Mouse (Mus musculus) C2C12 (cell line): Measurements from ENCODE around the gene Glcci1. TPM values are rescaled to one million over a fixed set of nuclear protein-coding genes. Genes with fewer than 3 reads are reported as not detected.

Experiments
- H3K27me3 ChIP-seq: one replicate; pipeline ENCODE4 v1.6.1; 2011; ENCODE audit not compliant: control insufficient read depth, insufficient read depth, insufficient read length
- H3K36me3 ChIP-seq: one replicate; pipeline ENCODE4 v1.6.1; 2011; ENCODE audit not compliant: control insufficient read depth, insufficient read depth
- H3K4me3 ChIP-seq: one replicate; pipeline ENCODE4 v1.5.1; 2011; ENCODE audit warnings: mild to moderate bottlenecking, control low read depth; ENCODE audit not compliant: poor library complexity, insufficient read depth, severe bottlenecking
- H3K79me2 ChIP-seq: one replicate; pipeline ENCODE4 v1.6.1; 2011; ENCODE audit not compliant: control insufficient read depth, insufficient read depth
- H3K79me3 ChIP-seq: one replicate; pipeline ENCODE4 v1.6.1; 2011; ENCODE audit warnings: low read depth, control low read depth
- H3ac ChIP-seq: one replicate; pipeline ENCODE3; 2011; ENCODE audit warnings: low read depth; ENCODE audit not compliant: control insufficient read depth, insufficient read length
- CEBPB ChIP-seq: IDR thresholded peaks from one replicate; pipeline ENCODE4 v1.6.1; 2011; ENCODE audit warnings: low read depth, mild to moderate bottlenecking, control low read depth, moderate library complexity
- CTCF ChIP-seq: IDR thresholded peaks from one replicate; pipeline ENCODE4 v1.5.1; 2011; ENCODE audit not compliant: control insufficient read depth, insufficient read depth, insufficient read length
- FOSL1 ChIP-seq: IDR thresholded peaks from one replicate; pipeline ENCODE4 v1.8.0; 2011; ENCODE audit warnings: mild to moderate bottlenecking, low read length; ENCODE audit not compliant: poor library complexity, insufficient read depth, severe bottlenecking
- MAX ChIP-seq: IDR thresholded peaks from one replicate; pipeline ENCODE4 v1.6.1; 2011; ENCODE audit warnings: mild to moderate bottlenecking, control low read depth
- MYOD1 ChIP-seq: IDR thresholded peaks from one replicate; pipeline ENCODE4 v1.6.1; 2011; ENCODE audit warnings: low read depth; ENCODE audit not compliant: control insufficient read depth, insufficient read length
- MYOG ChIP-seq: IDR thresholded peaks from one replicate; pipeline ENCODE4 v1.6.1; 2011; ENCODE audit not compliant: control insufficient read depth, insufficient read length; ENCODE audit errors: extremely low read depth
- USF1 ChIP-seq: IDR thresholded peaks from one replicate; pipeline ENCODE4 v1.6.1; 2011; ENCODE audit warnings: low read depth, mild to moderate bottlenecking, control low read depth, moderate library complexity
- polyA plus RNA-seq: library from polyadenylated mRNA; unstranded; fragments of >200 nt; fragmentation: generic; extraction: Trizol; gene quantifications from one replicate; pipeline ENCODE4 v1.2.1, GENCODE M21; 2012; ENCODE audit warnings: missing spikeins

Glcci1 gene
- polyA plus RNA-seq, 1 experiment, result 0.54 TPM

GRCm38 (mm10) chr6:8628715-8629267 lies 119.4 kb downstream of the Glcci1 start:
- Histone ChIP-seq H3K4me3 (no peak overlapping the region), H3K79me2 (no peaks in the 10 kb centered on the region), H3ac (no peak overlapping the region), H3K36me3 (no peaks in the 10 kb centered on the region), H3K27me3 (no peaks in the 10 kb centered on the region), H3K79me3 (no peaks in the 10 kb centered on the region)
- no peak for TF ChIP-seq CTCF
- TF ChIP-seq MYOD1, result no peak
- no peak for TF ChIP-seq FOSL1
- TF ChIP-seq USF1, result no peak

GRCm38 (mm10) chr6:8630531-8630930 lies 121.1 kb downstream of the Glcci1 start:
- H3K79me2 ChIP-seq, result no peaks in the 10 kb centered on the region
- TF ChIP-seq USF1 (no peak), MYOG (no peak), CEBPB (no peak), MAX (no peak), CTCF (no peak), FOSL1 (no peak), MYOD1 (no peak)
- no peaks in the 10 kb centered on the region for H3K79me3 ChIP-seq
- H3ac ChIP-seq, result no peak overlapping the region
- no peaks in the 10 kb centered on the region for H3K27me3 ChIP-seq
- H3K4me3 ChIP-seq, result no peak overlapping the region
- no peaks in the 10 kb centered on the region for H3K36me3 ChIP-seq

- TF ChIP-seq CEBPB (no peak), MYOD1 (no peak), USF1 (no peak), CTCF (no peak), MAX (no peak), MYOG (no peak), FOSL1 (no peak)
- H3ac ChIP-seq, result no peak overlapping the region
- H3K79me2 ChIP-seq, result no peaks in the 10 kb centered on the region
- no peaks in the 10 kb centered on the region for H3K36me3 ChIP-seq
- no peaks in the 10 kb centered on the region for H3K27me3 ChIP-seq
- no peaks in the 10 kb centered on the region for H3K79me3 ChIP-seq
- H3K4me3 ChIP-seq, result no peak overlapping the region
These were observed 122.0 kb downstream of the Glcci1 start for GRCm38 (mm10) chr6:8631362-8631761.

- no peaks in the 10 kb centered on the region for H3K36me3 ChIP-seq
- no peak overlapping the region for H3ac ChIP-seq
- no peak overlapping the region for H3K4me3 ChIP-seq
- no peaks in the 10 kb centered on the region for H3K27me3 ChIP-seq
- H3K79me2 ChIP-seq, result no peaks in the 10 kb centered on the region
- TF ChIP-seq FOSL1, result no peak
- no peak for TF ChIP-seq MYOG
- TF ChIP-seq CTCF, result no peak
- TF ChIP-seq MYOD1, result no peak
- TF ChIP-seq MAX, result no peak
- no peak for TF ChIP-seq CEBPB
- no peak for TF ChIP-seq USF1
- H3K79me3 ChIP-seq, result no peaks in the 10 kb centered on the region
These were observed 122.7 kb downstream of the Glcci1 start for GRCm38 (mm10) chr6:8631986-8632632.

GRCm38 (mm10) chr6:8632701-8633100 lies 123.3 kb downstream of the Glcci1 start:
- Histone ChIP-seq H3ac (no peak overlapping the region), H3K79me3 (no peaks in the 10 kb centered on the region)
- TF ChIP-seq USF1, result no peak
- no peak for TF ChIP-seq CTCF
- no peak for TF ChIP-seq MAX
- TF ChIP-seq MYOD1, result no peak
- TF ChIP-seq MYOG, result no peak
- TF ChIP-seq FOSL1, result no peak
- TF ChIP-seq CEBPB, result no peak

More at GRCm38 (mm10) chr6:8632701-8633100, 123.3 kb downstream of the Glcci1 start:
- Histone ChIP-seq H3K79me2 (no peaks in the 10 kb centered on the region), H3K27me3 (no peaks in the 10 kb centered on the region), H3K4me3 (no peak overlapping the region), H3K36me3 (no peaks in the 10 kb centered on the region)
